Mouse (Mus musculus) heart, embryonic 10.5 days (tissue): Measurements from ENCODE around the gene Catsper2. TPM values are rescaled to one million over a fixed set of nuclear protein-coding genes. Genes with fewer than 3 reads are reported as not detected.

Experiments used
- DNase-seq: peaks from one replicate; pipeline ENCODE4 v3.0.0-alpha.2; 2017; ENCODE audit warnings: low spot score
- H3K27ac ChIP-seq: fragments of 300-500 bp; sonication (generic); 2 replicates; pipeline ENCODE4 v1.5.1; 2016; ENCODE audit warnings: mild to moderate bottlenecking
- H3K27me3 ChIP-seq: fragments of 300-500 bp; sonication (generic); 2 replicates; pipeline ENCODE4 v1.6.1; 2016; ENCODE audit warnings: mild to moderate bottlenecking; ENCODE audit not compliant: poor library complexity, insufficient read depth, severe bottlenecking
- H3K36me3 ChIP-seq: fragments of 300-500 bp; sonication (generic); 2 replicates; pipeline ENCODE4 v1.6.1; 2016; ENCODE audit warnings: mild to moderate bottlenecking, moderate library complexity
- H3K4me1 ChIP-seq: fragments of 300-500 bp; sonication (generic); 2 replicates; pipeline ENCODE4 v1.6.1; 2016; ENCODE audit warnings: mild to moderate bottlenecking
- H3K4me3 ChIP-seq: fragments of 300-500 bp; sonication (generic); 2 replicates; pipeline ENCODE4 v1.5.1; 2016; ENCODE audit warnings: mild to moderate bottlenecking, moderate library complexity
- H3K9me3 ChIP-seq: fragments of 300-500 bp; sonication (generic); 2 replicates; pipeline ENCODE4 v1.6.1; 2016; ENCODE audit warnings: mild to moderate bottlenecking, moderate library complexity
- WGBS: fragments of 180-500 bp; shearing (Covaris S2); methylation state at CpG from one replicate; pipeline ENCODE4 v1.1.7; 2016; 5-methylcytosine and 5-hydroxymethylcytosine counted together
- microRNA-seq: library from miRNA; unstranded; fragments of <30 nt; microRNA quantifications from one replicate; pipeline ENCODE4, GENCODE M21; 2017
- polyA plus RNA-seq: library from polyadenylated mRNA; unstranded; fragments of >200 nt; fragmentation: Nextera tagmentation; extraction: Ambion mirVana; gene quantifications from 2 replicates; pipeline ENCODE4 v1.2.1, GENCODE M21; 2016

Catsper2 gene
- polyA plus RNA-seq, 1 experiment from 2014 or later, result 2.8 TPM

- H3K36me3 ChIP-seq, result no peaks in the 10 kb centered on the region
- WGBS, result 55% methylated on average over 4 of the region's 4 CpGs
- H3K4me3 ChIP-seq, result no peak overlapping the region
- no peak overlapping the region for H3K27ac ChIP-seq
- H3K27me3 ChIP-seq, result peaks cover 43% of the 10 kb centered on the region
- H3K4me1 ChIP-seq, result peaks cover 13% of the 10 kb centered on the region
- DNase-seq, result no peak
- H3K9me3 ChIP-seq, result no peaks in the 10 kb centered on the region
Observed at GRCm38 (mm10) chr2:121359461-121359860, 54.1 kb downstream of the Catsper2 start.

GRCm38 (mm10) chr2:121358381-121358780 lies 55.2 kb downstream of the Catsper2 start:
- 1% methylated on average over 16 of the region's 16 CpGs for WGBS
- no peak for DNase-seq
- Histone ChIP-seq H3K27ac (no peak overlapping the region), H3K36me3 (no peaks in the 10 kb centered on the region), H3K4me3 (peak overlapping the region; percentile 29), H3K27me3 (peaks cover 43% of the 10 kb centered on the region), H3K4me1 (peaks cover 22% of the 10 kb centered on the region), H3K9me3 (no peaks in the 10 kb centered on the region)

GRCm38 (mm10) chr2:121357961-121358360 lies 55.6 kb downstream of the Catsper2 start:
- no peak for DNase-seq
- WGBS, result under 1% methylated on average over 4 of the region's 4 CpGs
- Histone ChIP-seq H3K9me3 (no peaks in the 10 kb centered on the region), H3K4me1 (peaks cover 25% of the 10 kb centered on the region), H3K4me3 (peak overlapping the region; percentile 29; the same call in 1 of the 2 replicates), H3K27me3 (peaks cover 43% of the 10 kb centered on the region), H3K27ac (no peak overlapping the region), H3K36me3 (no peaks in the 10 kb centered on the region)

- peak within 1 kb of the TSS; percentile 29 for H3K4me3 ChIP-seq
- peaks cover 25% of the 10 kb centered on the region for H3K4me1 ChIP-seq
- no peaks in the 10 kb centered on the region for H3K9me3 ChIP-seq
- 57% methylated on average over 5 of the region's 5 CpGs for WGBS
- no peak within 1 kb of the TSS for H3K27ac ChIP-seq
- peaks cover 43% of the 10 kb centered on the region for H3K27me3 ChIP-seq
- DNase-seq, result no peak
- H3K36me3 ChIP-seq, result no peaks in the 10 kb centered on the region
Observed at GRCm38 (mm10) chr2:121357494-121357893, 56.1 kb downstream of the Catsper2 start, which contains the start of gene Ckmt1. Gene Ckmt1, plus strand, starts transcription at chr2:121357714.

GRCm38 (mm10) chr2:121354820-121355592 lies 58.6 kb downstream of the Catsper2 start, which contains the start of gene Ppip5k1:
Gene Ppip5k1, minus strand, starts transcription at chr2:121355396.
- H3K36me3 ChIP-seq, result 0 out of 2 replicates have a peak, but pooled peaks cover under 1% of the 10 kb centered on the region
- peak within 1 kb of the TSS; percentile 90 for H3K4me3 ChIP-seq
- peak; percentile 98 for DNase-seq
- H3K27ac ChIP-seq, result peak within 1 kb of the TSS; percentile 91
- no peaks in the 10 kb centered on the region for H3K9me3 ChIP-seq
- under 1% methylated on average over 56 of the region's 58 CpGs for WGBS
- H3K4me1 ChIP-seq, result peaks cover 25% of the 10 kb centered on the region
- peaks cover 40% of the 10 kb centered on the region for H3K27me3 ChIP-seq

GRCm38 (mm10) chr2:121354378-121354777 lies 59.2 kb downstream of the Catsper2 start:
- Histone ChIP-seq H3K9me3 (no peaks in the 10 kb centered on the region), H3K27me3 (peaks cover 34% of the 10 kb centered on the region), H3K36me3 (peaks cover 6% of the 10 kb centered on the region; the same call in 1 of the 2 replicates), H3K4me1 (peaks cover 25% of the 10 kb centered on the region), H3K27ac (peak overlapping the region; percentile 91), H3K4me3 (peak overlapping the region; percentile 90)
- WGBS, result 2% methylated on average over 6 of the region's 6 CpGs
- DNase-seq, result no peak

- H3K9me3 ChIP-seq, result no peaks in the 10 kb centered on the region
- no peak overlapping the region for H3K4me3 ChIP-seq
- H3K27me3 ChIP-seq, result peaks cover 21% of the 10 kb centered on the region
- peaks cover 18% of the 10 kb centered on the region for H3K4me1 ChIP-seq
- H3K36me3 ChIP-seq, result peaks cover 15% of the 10 kb centered on the region; the same call in 1 of the 2 replicates
- no peak for DNase-seq
- WGBS, result 42% methylated on average over 8 of the region's 8 CpGs
- H3K27ac ChIP-seq, result no peak overlapping the region
Observed at GRCm38 (mm10) chr2:121353156-121353555, 60.4 kb downstream of the Catsper2 start.

Small RNAs within 50 kb of the gene (microRNA-seq; reads per million reads assigned to microRNA genes)
- not detected for gene Gm22953

Other genes starting within 250 kb of the Catsper2 start
- 50.0 and 57.3 TPM in 2 replicates for gene Tubgcp4, start 243.1 kb downstream of the Catsper2 start, polyA plus RNA-seq
- 7.0 and 7.4 TPM in 2 replicates for gene Zscan29, start 242.7 kb downstream of the Catsper2 start, polyA plus RNA-seq
- 75.0 and 81.9 TPM in 2 replicates for gene Trp53bp1, start 142.4 kb downstream of the Catsper2 start, polyA plus RNA-seq
- gene Map1a, start 124.2 kb downstream of the Catsper2 start, polyA plus RNA-seq, result 5.2 and 5.5 TPM in 2 replicates
- gene Ppip5k1, start 58.4 kb downstream of the Catsper2 start, polyA plus RNA-seq, result 11.7 and 12.2 TPM in 2 replicates
- 0.16 and 0.63 TPM in 2 replicates for gene Ckmt1, start 56.1 kb downstream of the Catsper2 start, polyA plus RNA-seq
- not detected in 2 replicates for gene Strc, start 26.6 kb downstream of the Catsper2 start, polyA plus RNA-seq
- gene Pdia3, start within 50 bp of the Catsper2 start, polyA plus RNA-seq, result 736 and 829 TPM in 2 replicates
- 2.0 and 3.5 TPM in 2 replicates for gene Ell3, start 30.5 kb upstream of the Catsper2 start, polyA plus RNA-seq
- gene Serf2, start 35.4 kb upstream of the Catsper2 start, polyA plus RNA-seq, result 503 and 534 TPM in 2 replicates
- gene Hypk, start 39.5 kb upstream of the Catsper2 start, polyA plus RNA-seq, result 139 and 162 TPM in 2 replicates
- gene Serinc4, start 43.0 kb upstream of the Catsper2 start, polyA plus RNA-seq, result 0.09 and 0.20 TPM in 2 replicates
- 45.4 and 49.3 TPM in 2 replicates for gene Mfap1b, start 60.3 kb upstream of the Catsper2 start, polyA plus RNA-seq
- gene Mfap1a, start 92.9 kb upstream of the Catsper2 start, polyA plus RNA-seq, result 17.7 and 23.8 TPM in 2 replicates
- gene Wdr76, start 92.9 kb upstream of the Catsper2 start, polyA plus RNA-seq, result 6.8 and 9.1 TPM in 2 replicates